Mouse (Mus musculus): ENCODE data around the gene Sltm. TPM values are rescaled to one million over a fixed set of nuclear protein-coding genes. Genes with fewer than 3 reads are reported as not detected.
"Not testable (repeated sequence)": the region's sequence is repeated elsewhere in the genome, so short reads cannot be mapped to it uniquely, and the experiment has no call there.

The Sltm gene
- total and polyA plus RNA-seq, 3 experiments = 37.6 to 94.5 (median 42.4) TPM

- Histone ChIP-seq H3K79me2 (replicated peaks; ENCODE audit: control insufficient read depth, extremely low read depth, insufficient read depth, poor library complexity, severe bottlenecking) (peaks cover 46% of the 10 kb centered on the region), H3K36me3 (replicated peaks in 1 of 2; ENCODE audit: control insufficient read depth in 1 of 2, insufficient read depth in 1 of 2, low read length in 1 of 2) (peaks cover 17 to 60% of the 10 kb centered on the region in 2 experiments), H3K4me1 (ENCODE audit: control insufficient read depth in 1 of 2, insufficient read depth in 2 of 2) (peaks cover 0 to 10% of the 10 kb centered on the region in 2 experiments; a peak in 2 of 4 replicates)
- H3K4me3 ChIP-seq (replicated peaks in 1 of 3; ENCODE audit: low read depth in 2 of 3, low read length in 2 of 3, poor library complexity in 1 of 3); H3K27me3 ChIP-seq (replicated peaks); dilution Hi-C loops (cut with MboI; ENCODE audit: extremely low pct_ligation_motif_present, extremely low pct_unique_long_range_greater_than_20kb, low sequenced_read_pairs); in situ Hi-C loops (cut with MboI; ENCODE audit: low pct_ligation_motif_present, low pct_unique_long_range_greater_than_20kb, low sequenced_read_pairs); H3K9ac ChIP-seq (ENCODE audit: insufficient read depth, low read depth); H3K9me3 ChIP-seq (replicated peaks; ENCODE audit: low read length); DNase-seq (ENCODE audit: extremely low read depth); H3K27ac ChIP-seq (ENCODE audit: insufficient read depth, low read depth); H3K4me2 ChIP-seq (ENCODE audit: insufficient read depth, low read depth, poor library complexity, severe bottlenecking): not testable (repeated sequence)
- peak in 1 of 2 experiments; percentile 24; a peak in 1 of 4 replicates for TF ChIP-seq CTCF (conservative IDR thresholded peaks at IDR 0.05 in 1 of 2, IDR thresholded peaks at IDR 0.05 in 1 of 2; ENCODE audit: low read depth in 2 of 2, low read length in 2 of 2)
Measured at GRCm38 (mm10) chr9:70552233-70552632, 9.7 kb downstream of the Sltm start.

- Histone ChIP-seq H3K27me3 (replicated peaks) (no peaks in the 10 kb centered on the region), H3K4me2 (ENCODE audit: insufficient read depth, low read depth, poor library complexity, severe bottlenecking) (no peak overlapping the region), H3K9ac (ENCODE audit: insufficient read depth, low read depth) (no peak overlapping the region), H3K27ac (ENCODE audit: insufficient read depth, low read depth) (no peak overlapping the region), H3K4me3 (replicated peaks in 1 of 3; ENCODE audit: low read depth in 2 of 3, low read length in 2 of 3, poor library complexity in 1 of 3) (no peak overlapping the region), H3K4me1 (ENCODE audit: control insufficient read depth in 1 of 2, insufficient read depth in 2 of 2) (no peaks in the 10 kb centered on the region), H3K36me3 (replicated peaks in 1 of 2; ENCODE audit: control insufficient read depth in 1 of 2, insufficient read depth in 1 of 2, low read length in 1 of 2) (peaks cover 13 to 59% of the 10 kb centered on the region in 2 experiments), H3K9me3 (replicated peaks; ENCODE audit: low read length) (no peaks in the 10 kb centered on the region), H3K79me2 (replicated peaks; ENCODE audit: control insufficient read depth, extremely low read depth, insufficient read depth, poor library complexity, severe bottlenecking) (peaks cover 36% of the 10 kb centered on the region)
- dilution Hi-C loops (cut with MboI; ENCODE audit: extremely low pct_ligation_motif_present, extremely low pct_unique_long_range_greater_than_20kb, low sequenced_read_pairs) = no loop called here
- no peak for DNase-seq (ENCODE audit: extremely low read depth)
- TF ChIP-seq ELF1 (IDR thresholded peaks at IDR 0.05; ENCODE audit: low read depth, low read length) (no peak), BHLHE40 (IDR thresholded peaks at IDR 0.05; ENCODE audit: low read depth, low read length) (no peak), ZMIZ1 (IDR thresholded peaks at IDR 0.05; ENCODE audit: low read depth, low read length) (no peak), RAD21 (IDR thresholded peaks at IDR 0.05; ENCODE audit: low read depth, low read length) (no peak), ZC3H11A (IDR thresholded peaks at IDR 0.05; ENCODE audit: low read depth, low read length) (no peak), NELFE (IDR thresholded peaks at IDR 0.05; ENCODE audit: low read depth, low read length) (no peak), TCF12 (IDR thresholded peaks at IDR 0.05; ENCODE audit: low read depth, low read length) (no peak), SIN3A (IDR thresholded peaks at IDR 0.05; ENCODE audit: low read length) (no peak), MXI1 (IDR thresholded peaks at IDR 0.05; ENCODE audit: low read depth, low read length) (no peak), IRF4 (IDR thresholded peaks at IDR 0.05; ENCODE audit: low read depth, low read length) (no peak), ZKSCAN1 (IDR thresholded peaks at IDR 0.05; ENCODE audit: borderline replicate concordance, low read depth, low read length) (no peak), USF1 (IDR thresholded peaks at IDR 0.05; ENCODE audit: low read depth, low read length) (no peak), HCFC1 (IDR thresholded peaks at IDR 0.05; ENCODE audit: low read depth, low read length) (no peak), MAX (IDR thresholded peaks at IDR 0.05; ENCODE audit: low read length) (no peak), TBP (conservative IDR thresholded peaks at IDR 0.05; ENCODE audit: low read depth, low read length) (no peak), CTCF (conservative IDR thresholded peaks at IDR 0.05 in 1 of 2, IDR thresholded peaks at IDR 0.05 in 1 of 2; ENCODE audit: low read depth in 2 of 2, low read length in 2 of 2) (no peak)
- in situ Hi-C loops (cut with MboI; ENCODE audit: low pct_ligation_motif_present, low pct_unique_long_range_greater_than_20kb, low sequenced_read_pairs) = no loop called here
Measured at GRCm38 (mm10) chr9:70555431-70555830, 12.9 kb downstream of the Sltm start.

Measured in CH12.LX (cell line).